Mouse (Mus musculus) cortical plate, adult 2 months (tissue): ENCODE results near the gene 4930539E08Rik.
A peak's percentile ranks its signal among the peaks of the same experiment; 100 is the strongest.

Source experiments
- CTCF ChIP-seq: fragments of 200-500 bp; IDR thresholded peaks from 2 replicates; pipeline ENCODE4 v1.5.1; 2011; ENCODE audit warnings: mild to moderate bottlenecking, control low read depth, low read length; ENCODE audit not compliant: insufficient read depth; ENCODE audit errors: extremely low read depth
- POLR2A ChIP-seq: fragments of 200-500 bp; IDR thresholded peaks from 2 replicates; pipeline ENCODE4 v1.6.1; 2011; ENCODE audit warnings: mild to moderate bottlenecking, low read length, control low read depth; ENCODE audit not compliant: insufficient read depth; ENCODE audit errors: extremely low read depth

- TF ChIP-seq POLR2A = no peak
- 0 out of 2 replicates have a peak, but pooled peaks have one; percentile 18 for TF ChIP-seq CTCF
Observed at GRCm38 (mm10) chr17:28909252-28909941, 5.7 kb downstream of the 4930539E08Rik start.
